ENCODE assay signal across 8 mouse cellular contexts in genomic region chr3:129199160-129199608, GRCm38 (mm10). TPM values are rescaled to one million over a fixed set of nuclear protein-coding genes. Genes with fewer than 3 reads are reported as not detected.
A peak's percentile ranks its signal among the peaks of the same experiment; 100 is the strongest.
DNase-seq lines count a peak whose midpoint lies in the region; ATAC-seq and TF ChIP-seq lines count a peak whose summit lies in the region.

No protein-coding gene starts in this region.

- H3K27ac ChIP-seq in heart, embryonic 12.5 days (ENCODE audit: poor library complexity, severe bottlenecking) = no peak overlapping the region
- H3K27ac ChIP-seq in hindbrain, embryonic 14.5 days = no peak overlapping the region
- peak overlapping the region; percentile 76 for H3K27ac ChIP-seq in midbrain, embryonic 14.5 days (replicated peaks; ENCODE audit: low read depth, low read length)
- no peak overlapping the region for H3K27ac ChIP-seq in layer of hippocampus, adult 2 months

- H3K36me3 ChIP-seq in heart, embryonic 12.5 days = no peaks in the 10 kb centered on the region
- H3K36me3 ChIP-seq in hindbrain, embryonic 14.5 days (replicated peaks; ENCODE audit: control insufficient read depth, insufficient read depth) = no peaks in the 10 kb centered on the region
- H3K36me3 ChIP-seq in midbrain, embryonic 14.5 days (ENCODE audit: control insufficient read depth, insufficient read depth, low read length) = no peaks in the 10 kb centered on the region

- peaks cover 86% of the 10 kb centered on the region for H3K27me3 ChIP-seq in heart, embryonic 12.5 days (replicated peaks)
- H3K27me3 ChIP-seq in hindbrain, embryonic 14.5 days (ENCODE audit: control insufficient read depth, insufficient read depth, low read length) = peaks cover 94% of the 10 kb centered on the region
- peaks cover 85% of the 10 kb centered on the region for H3K27me3 ChIP-seq in midbrain, embryonic 14.5 days (ENCODE audit: control insufficient read depth, insufficient read depth, low read length)

- H3K4me3 ChIP-seq in heart, embryonic 12.5 days = peak overlapping the region; percentile 50
- peak overlapping the region; percentile 23 for H3K4me3 ChIP-seq in hindbrain, embryonic 14.5 days (replicated peaks; ENCODE audit: low read length)
- H3K4me3 ChIP-seq in midbrain, embryonic 14.5 days (replicated peaks; ENCODE audit: low read depth, low read length) = peak overlapping the region; percentile 35
- no peak overlapping the region for H3K4me3 ChIP-seq in layer of hippocampus, adult 2 months

- peak overlapping the region; percentile 49; the same call in 1 of the 2 replicates for H3K9ac ChIP-seq in heart, embryonic 12.5 days
- no peak overlapping the region for H3K9ac ChIP-seq in hindbrain, embryonic 14.5 days
- H3K9ac ChIP-seq in midbrain, embryonic 14.5 days (replicated peaks; ENCODE audit: low read length) = 0 out of 2 replicates have a peak overlapping the region, but pooled peaks have one; percentile 9

- TF ChIP-seq POLR2A in brain, embryonic 14.5 days (IDR thresholded peaks at IDR 0.05; ENCODE audit: borderline replicate concordance, extremely low read depth, insufficient read depth, insufficient read length, poor library complexity, severe bottlenecking) = no peak

- TF ChIP-seq CTCF in brain, embryonic 14.5 days (IDR thresholded peaks at IDR 0.05; ENCODE audit: borderline replicate concordance, extremely low read depth, insufficient read depth, insufficient read length) = no peak
- no peak for TF ChIP-seq CTCF in layer of hippocampus, adult 2 months (conservative IDR thresholded peaks at IDR 0.05)

- ATAC-seq in heart, embryonic 12.5 days (ENCODE audit: insufficient number of reproducible peaks, low FRiP score) = no peak
- 0 out of 2 replicates have a peak, but pooled peaks have one; percentile 7 for ATAC-seq in hindbrain, embryonic 14.5 days (ENCODE audit: low FRiP score)
- no peak for ATAC-seq in midbrain, embryonic 14.5 days (ENCODE audit: low FRiP score, low TSS enrichment)

- H3K9me3 ChIP-seq in heart, embryonic 12.5 days (replicated peaks) = no peaks in the 10 kb centered on the region
- no peaks in the 10 kb centered on the region for H3K9me3 ChIP-seq in hindbrain, embryonic 14.5 days (ENCODE audit: control insufficient read depth, low read length)
- no peaks in the 10 kb centered on the region for H3K9me3 ChIP-seq in midbrain, embryonic 14.5 days (ENCODE audit: control insufficient read depth, low read length)

- H3K4me1 ChIP-seq in heart, embryonic 12.5 days (replicated peaks) = peaks cover 32% of the 10 kb centered on the region
- peaks cover 8% of the 10 kb centered on the region; the same call in 1 of the 2 replicates for H3K4me1 ChIP-seq in hindbrain, embryonic 14.5 days (replicated peaks; ENCODE audit: control insufficient read depth, insufficient read depth, low read length)
- H3K4me1 ChIP-seq in midbrain, embryonic 14.5 days (ENCODE audit: control insufficient read depth, insufficient read depth, low read length) = peaks cover 9% of the 10 kb centered on the region; the same call in 1 of the 2 replicates

- DNase-seq in heart, adult 9 months (ENCODE audit: low spot score in 2 of 2) = no peak
- peak; percentile 34 for DNase-seq in brain, embryonic 14.5 days (ENCODE audit: low read depth)
- no peak for DNase-seq in hindbrain, embryonic 14.5 days (ENCODE audit: low spot score)
- peak; percentile 31 for DNase-seq in midbrain, embryonic 14.5 days
- no peak for DNase-seq in left cerebral cortex, adult 11 months (ENCODE audit: low spot score)
- no peak for DNase-seq in adrenal gland, postnatal 4 days (ENCODE audit: low spot score in 2 of 2)
- no peak for DNase-seq in layer of hippocampus, adult 2 months (ENCODE audit: low spot score in 2 of 2)

- WGBS in heart, embryonic 12.5 days = under 1% methylated on average over 16 of the region's 16 CpGs
- WGBS in hindbrain, embryonic 14.5 days = 1% methylated on average over 16 of the region's 16 CpGs
- WGBS in midbrain, embryonic 14.5 days = 1% methylated on average over 16 of the region's 16 CpGs

- peak overlapping the region; percentile 86 for H3K4me2 ChIP-seq in heart, embryonic 12.5 days
- H3K4me2 ChIP-seq in hindbrain, embryonic 14.5 days (replicated peaks) = peak overlapping the region; percentile 45
- H3K4me2 ChIP-seq in midbrain, embryonic 14.5 days (ENCODE audit: low read length) = peak overlapping the region; percentile 54

RNA-seq across cellular contexts. Expression of gene Pitx2, which starts 0.5 kb away (rescaled TPM):
- 39.1 and 41.3 TPM in 2 replicates for polyA plus RNA-seq in heart, embryonic 12.5 days (2016; fragmentation: Nextera tagmentation; extraction: Ambion mirVana)
- polyA plus RNA-seq in brain, embryonic 14.5 days (2012; rRNA removed) = 17.2 and 18.6 TPM in 2 replicates
- 1.3 and 2.0 TPM in 2 replicates for polyA plus RNA-seq in hindbrain, embryonic 14.5 days (2014; fragmentation: Nextera tagmentation; extraction: Ambion mirVana)
- polyA plus RNA-seq in midbrain, embryonic 14.5 days (2014; fragmentation: Nextera tagmentation; extraction: Ambion mirVana) = 27.0 and 27.5 TPM in 2 replicates
- 1 to 10 TPM in 1 of 2 experiments, under 1 TPM in 1; 0.53 to 1.5 TPM for total RNA-seq in adrenal gland, postnatal 4 days (2021)
- total RNA-seq in layer of hippocampus, adult 2 months (2021) = not detected

Comparison
In these comparisons a context has a peak if more than half of its experiments do, and no peak if none do; other contexts are left out.
1. DNase-seq: peak in brain, embryonic 14.5 days (single experiment) and midbrain, embryonic 14.5 days (single experiment); none in heart, adult 9 months (0 of 2), hindbrain, embryonic 14.5 days (single experiment), left cerebral cortex, adult 11 months (single experiment), adrenal gland, postnatal 4 days (0 of 2) and layer of hippocampus, adult 2 months (0 of 2).
2. Peak in every context shown above with its lines, with median percentiles within 50 percentile points of each other: H3K4me2 ChIP-seq.